Mouse (Mus musculus): Measurements from ENCODE around the gene Fshb.

Fshb gene

DNA sequence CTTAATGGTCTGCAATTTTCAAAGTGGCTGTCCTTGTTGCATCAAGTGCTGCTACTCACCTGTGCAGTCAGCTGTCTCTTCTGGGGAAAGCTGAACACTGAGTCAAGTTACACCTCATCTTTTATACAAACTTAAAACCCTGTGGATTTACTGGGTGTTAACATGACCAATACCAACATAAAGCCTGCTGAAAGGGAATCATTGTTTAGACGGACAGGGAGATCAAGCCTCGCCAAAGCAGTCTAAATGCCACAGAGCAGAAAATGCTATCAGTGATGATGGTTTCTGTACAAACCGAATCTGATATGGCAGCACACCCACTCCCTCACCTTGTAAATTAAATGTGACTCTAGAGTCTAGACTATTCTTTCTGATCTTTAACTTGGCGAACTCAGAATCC, at the start of gene Fshb:
TSS of gene Fshb (minus strand) at position 101 of the 400 bp plus-strand sequence.
- in situ Hi-C loops (cut with MboI; ENCODE audit: low pct_unique_long_range_greater_than_20kb in 1 of 2, low sequenced_read_pairs in 2 of 2, unreplicated experiment in 1 of 2) = no loop called here

DNA sequence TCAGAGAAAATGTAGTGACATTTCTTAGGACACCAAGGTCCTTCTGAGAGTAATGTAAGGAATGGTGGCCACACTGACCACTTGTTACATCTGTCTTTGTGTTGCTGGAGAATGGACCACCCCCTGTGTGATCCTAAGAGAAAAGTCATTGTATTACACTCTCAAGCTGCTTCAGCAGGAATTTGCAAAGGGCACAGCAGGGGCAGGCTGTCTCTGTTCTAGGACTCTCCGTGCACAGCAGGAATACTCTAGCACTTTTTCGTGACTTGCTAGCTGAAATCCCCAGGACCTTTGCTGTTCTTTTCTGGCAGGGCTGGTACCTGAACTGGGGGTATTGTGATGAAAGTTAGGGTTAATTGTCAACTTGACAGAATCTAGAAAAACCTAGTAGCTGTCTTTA, 24.8 kb upstream of the Fshb start:
- in situ Hi-C loops (cut with MboI; ENCODE audit: low pct_unique_long_range_greater_than_20kb in 1 of 2, low sequenced_read_pairs in 2 of 2, unreplicated experiment in 1 of 2) = no loop called here

DNA sequence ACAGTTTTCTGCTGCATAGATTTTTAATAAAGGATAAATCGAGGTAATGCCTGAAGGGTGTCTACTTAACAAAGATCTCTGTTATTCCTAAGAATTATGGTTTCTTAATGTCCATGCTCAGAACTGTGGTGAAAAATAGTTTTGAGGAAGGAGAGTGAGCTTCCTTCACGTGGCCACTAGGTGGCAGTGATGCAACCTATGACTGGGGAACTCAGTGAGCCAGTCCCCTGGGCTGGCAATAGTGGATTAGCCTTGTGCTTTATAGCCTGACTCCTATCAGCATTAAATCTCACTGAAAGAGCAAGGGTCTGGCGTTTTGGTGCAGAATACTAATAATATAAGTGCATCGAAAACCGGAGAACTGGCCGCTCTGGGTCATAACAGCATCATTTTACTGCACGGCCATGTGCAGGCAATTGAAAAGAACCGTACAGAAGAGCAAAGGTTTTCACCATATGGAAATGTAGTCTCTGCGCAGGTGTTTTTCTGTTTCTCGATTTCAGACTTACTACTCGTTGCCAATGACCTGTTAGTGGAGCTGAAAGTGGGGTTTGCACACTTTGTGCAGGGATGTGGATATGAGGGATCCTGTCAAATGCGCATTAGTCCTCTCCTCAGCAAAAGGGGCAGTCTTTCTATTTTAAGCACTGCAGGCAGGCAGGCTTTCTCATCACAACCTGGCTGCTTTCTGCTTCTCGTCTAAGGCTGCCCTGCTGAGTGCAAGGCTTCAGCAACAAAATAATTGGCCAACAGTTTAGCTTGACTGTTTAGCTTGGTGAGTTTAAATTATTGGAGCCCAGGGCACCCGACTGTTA, 23.8 kb upstream of the Fshb start:
- in situ Hi-C loops (cut with MboI; ENCODE audit: low pct_unique_long_range_greater_than_20kb in 1 of 2, low sequenced_read_pairs in 2 of 2, unreplicated experiment in 1 of 2) = no loop called here

DNA sequence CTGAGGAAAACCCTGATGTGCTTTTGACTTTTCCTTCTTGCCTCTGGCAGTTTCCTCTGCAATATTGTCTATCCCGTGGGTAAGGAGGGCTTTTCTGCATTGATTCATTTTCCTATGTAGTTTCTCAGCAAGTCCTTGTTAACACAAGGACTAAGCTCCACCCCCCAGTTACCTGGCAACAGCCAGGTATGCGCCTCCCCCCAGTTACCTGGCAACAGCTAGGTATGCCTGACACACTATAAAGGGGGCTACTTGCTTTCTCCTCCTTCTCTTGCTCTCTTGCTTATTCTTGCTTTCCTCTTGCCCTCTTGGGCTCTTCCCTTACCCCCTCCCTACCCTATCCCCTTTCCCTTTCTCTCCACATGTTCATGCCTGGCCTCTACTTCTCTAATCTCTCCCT, 3.8 kb upstream of the Fshb start:
- in situ Hi-C loops (cut with MboI; ENCODE audit: low pct_unique_long_range_greater_than_20kb in 1 of 2, low sequenced_read_pairs in 2 of 2, unreplicated experiment in 1 of 2) = no loop called here

DNA sequence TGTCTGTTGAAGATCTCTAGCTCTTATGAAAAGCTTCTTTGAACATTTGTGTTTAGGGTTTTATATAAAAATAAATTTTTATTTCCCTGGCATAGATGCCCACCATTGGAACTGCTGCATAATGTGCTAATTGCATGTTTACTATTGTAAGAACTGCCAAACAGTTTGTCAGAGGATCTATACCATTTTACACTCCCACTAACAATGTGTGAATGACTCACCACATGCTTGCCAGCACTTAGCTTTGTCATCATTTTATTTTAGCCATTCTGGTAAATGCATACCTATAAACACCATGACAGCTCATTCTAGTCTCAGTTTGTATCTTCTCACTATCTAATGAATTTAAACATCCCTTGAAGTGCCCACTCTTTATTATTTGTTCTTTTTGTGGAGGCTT, 13.5 kb downstream of the Fshb start:
- in situ Hi-C loops (cut with MboI; ENCODE audit: low pct_unique_long_range_greater_than_20kb in 1 of 2, low sequenced_read_pairs in 2 of 2, unreplicated experiment in 1 of 2) = no loop called here

DNA sequence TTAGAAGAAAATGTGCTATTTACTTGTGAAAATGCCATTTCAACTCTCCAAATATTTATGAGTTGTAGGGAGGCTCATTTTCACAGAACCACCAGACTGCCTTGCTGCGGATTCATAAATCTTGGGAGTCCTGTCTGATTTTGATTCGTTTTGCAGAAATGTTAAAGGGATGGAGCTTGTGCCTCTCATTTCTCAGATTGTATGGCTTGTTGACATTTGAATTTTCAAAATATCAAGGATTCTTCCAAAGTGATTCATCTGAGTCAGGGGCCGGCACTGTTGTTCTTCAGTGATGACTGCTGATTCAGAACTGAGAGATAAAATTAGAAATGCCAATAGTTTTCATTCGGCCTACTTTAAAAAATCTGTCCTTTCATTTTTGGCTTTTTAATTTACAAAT, 18.6 kb downstream of the Fshb start:
- in situ Hi-C loops (cut with MboI; ENCODE audit: low pct_unique_long_range_greater_than_20kb in 1 of 2, low sequenced_read_pairs in 2 of 2, unreplicated experiment in 1 of 2) = no loop called here

DNA sequence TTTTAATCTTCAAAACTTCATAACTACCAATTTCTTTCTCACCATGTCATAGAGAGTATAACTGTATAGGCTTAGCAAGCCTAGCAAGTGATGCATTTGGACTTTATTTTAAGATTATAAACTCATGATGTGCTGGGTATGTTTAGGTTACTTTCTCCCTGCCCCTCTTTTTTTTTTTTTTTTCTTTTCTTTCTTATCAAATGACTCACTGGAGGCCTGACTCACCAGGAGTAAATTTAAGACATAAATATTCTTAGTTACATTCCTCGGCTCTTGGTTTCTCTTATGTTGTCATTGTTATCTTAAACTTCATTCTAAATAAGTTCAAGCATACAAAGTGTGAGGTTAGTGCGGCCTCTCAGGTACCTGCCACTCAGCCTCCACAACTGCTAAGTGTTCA, 23.5 kb downstream of the Fshb start:
- in situ Hi-C loops (cut with MboI; ENCODE audit: low pct_unique_long_range_greater_than_20kb in 1 of 2, low sequenced_read_pairs in 2 of 2, unreplicated experiment in 1 of 2) = no loop called here

DNA sequence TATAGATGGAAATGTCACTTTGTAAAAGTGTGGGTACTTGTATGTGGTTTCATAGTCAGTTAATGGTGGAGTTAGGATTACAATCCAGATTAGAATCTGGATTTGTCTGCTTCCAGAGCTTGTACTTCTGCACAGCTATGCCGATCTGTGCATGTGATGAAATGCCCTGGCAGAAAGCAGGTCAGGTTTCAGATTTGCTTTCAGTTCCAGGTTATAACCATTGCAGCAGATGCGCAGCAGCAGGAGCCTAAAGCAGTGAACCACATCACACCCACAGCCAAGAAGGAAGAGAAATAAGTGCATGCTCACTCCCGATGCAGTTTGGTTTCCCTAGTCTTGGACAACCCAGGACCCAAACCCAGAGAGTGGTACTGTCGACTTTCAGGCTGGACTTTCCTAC, 34.8 kb downstream of the Fshb start:
- in situ Hi-C loops (cut with MboI; ENCODE audit: low pct_unique_long_range_greater_than_20kb in 1 of 2, low sequenced_read_pairs in 2 of 2, unreplicated experiment in 1 of 2) = no loop called here

DNA sequence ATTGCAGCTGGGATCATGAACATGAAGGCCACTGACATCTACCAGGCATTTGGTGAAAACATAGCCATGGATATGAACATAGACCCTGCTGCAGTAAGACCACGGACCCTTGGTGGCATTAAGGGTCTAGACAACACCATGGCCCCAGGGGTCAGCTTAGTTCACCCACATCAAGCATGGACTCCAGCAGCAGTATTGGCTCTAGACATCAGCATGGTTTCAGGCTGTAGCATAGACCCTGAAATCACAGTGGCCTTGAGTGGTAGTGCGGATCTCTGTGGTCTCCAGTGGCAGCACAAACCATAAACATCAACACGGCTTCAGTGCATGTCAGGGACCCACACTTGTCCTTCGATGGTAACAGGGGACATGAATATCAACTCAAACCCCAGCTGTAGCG, 36.7 kb downstream of the Fshb start:
- in situ Hi-C loops (cut with MboI; ENCODE audit: low pct_unique_long_range_greater_than_20kb in 1 of 2, low sequenced_read_pairs in 2 of 2, unreplicated experiment in 1 of 2) = no loop called here

DNA sequence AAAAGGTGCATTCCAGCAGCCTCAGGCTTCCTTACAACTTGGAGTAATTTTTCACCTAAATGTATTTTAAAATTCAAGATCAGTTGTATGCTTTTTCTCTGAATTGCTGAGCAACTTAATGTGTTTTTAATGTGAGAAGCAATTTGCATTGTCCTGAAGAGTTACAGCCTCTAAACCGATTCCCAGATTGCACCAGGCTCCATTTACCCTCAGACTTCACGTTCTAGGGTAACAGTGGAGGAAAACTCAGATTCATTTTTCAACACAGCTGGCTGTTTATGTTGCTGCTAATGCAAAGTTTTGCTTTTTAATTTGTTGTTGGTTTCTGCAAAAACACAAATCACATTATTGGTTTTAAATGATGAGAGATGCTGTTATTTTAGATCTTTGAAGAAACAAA, 40.1 kb downstream of the Fshb start:
- in situ Hi-C loops (cut with MboI; ENCODE audit: low pct_unique_long_range_greater_than_20kb in 1 of 2, low sequenced_read_pairs in 2 of 2, unreplicated experiment in 1 of 2) = no loop called here

DNA sequence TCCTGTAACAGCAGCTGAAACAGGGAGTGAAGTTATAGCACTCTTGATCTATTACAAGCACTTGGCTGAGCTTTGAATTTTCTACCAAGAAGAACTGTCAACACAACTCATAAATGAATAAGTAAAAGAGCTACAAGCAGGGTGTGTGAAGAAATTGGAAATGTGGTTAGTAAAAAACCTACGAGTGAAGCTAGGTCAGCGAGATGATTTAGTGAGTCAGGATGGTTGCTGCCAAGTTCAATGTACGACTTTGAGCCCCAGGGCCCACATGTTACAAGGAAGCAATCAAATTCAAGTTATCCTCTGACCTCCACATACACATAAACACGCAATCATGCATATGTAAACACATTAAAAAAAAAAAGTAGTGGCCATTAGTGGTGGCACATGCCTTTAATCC, 46.3 kb downstream of the Fshb start:
- in situ Hi-C loops (cut with MboI; ENCODE audit: low pct_unique_long_range_greater_than_20kb in 1 of 2, low sequenced_read_pairs in 2 of 2, unreplicated experiment in 1 of 2) = no loop called here

DNA sequence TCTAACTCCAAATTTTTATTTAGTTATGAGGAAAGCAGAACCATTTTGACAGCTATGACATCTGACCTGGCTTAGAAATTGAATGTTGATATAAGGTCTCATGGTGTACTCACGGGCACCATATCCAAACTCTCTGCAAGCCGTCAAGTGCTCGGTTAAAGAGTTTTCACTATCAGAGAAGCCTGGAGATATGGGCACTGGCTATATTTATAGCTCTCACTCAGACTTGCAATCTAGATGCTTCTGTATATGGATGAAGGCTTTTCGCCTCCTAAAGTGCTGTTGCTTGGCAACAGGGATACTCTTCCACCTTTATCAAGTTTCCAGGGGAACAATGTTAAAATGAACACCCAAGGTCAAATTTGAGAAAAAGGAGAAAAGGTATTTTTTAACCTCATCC, 47.1 kb downstream of the Fshb start:
- in situ Hi-C loops (cut with MboI; ENCODE audit: low pct_unique_long_range_greater_than_20kb in 1 of 2, low sequenced_read_pairs in 2 of 2, unreplicated experiment in 1 of 2) = no loop called here

DNA sequence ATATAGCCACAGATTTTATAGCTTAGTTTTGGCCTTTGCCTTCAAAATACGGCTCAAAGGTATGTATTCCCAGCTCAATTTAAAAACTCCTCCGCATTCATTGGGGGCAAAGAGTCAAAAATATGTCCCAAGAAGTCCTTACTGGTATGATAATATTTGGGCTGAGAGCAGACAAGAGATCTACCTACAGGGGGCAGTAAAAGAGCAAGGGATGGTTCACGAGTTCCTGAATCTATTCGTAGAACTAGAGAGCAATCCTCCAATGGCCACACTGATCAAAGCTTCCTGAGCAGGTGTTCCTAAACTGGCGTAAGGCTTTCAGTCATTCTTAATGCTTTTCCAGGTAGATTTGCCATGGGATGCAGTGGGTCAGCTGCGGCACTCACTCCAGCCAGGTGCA, 49.3 kb downstream of the Fshb start:
- in situ Hi-C loops (cut with MboI; ENCODE audit: low pct_unique_long_range_greater_than_20kb in 1 of 2, low sequenced_read_pairs in 2 of 2, unreplicated experiment in 1 of 2) = no loop called here

DNA sequence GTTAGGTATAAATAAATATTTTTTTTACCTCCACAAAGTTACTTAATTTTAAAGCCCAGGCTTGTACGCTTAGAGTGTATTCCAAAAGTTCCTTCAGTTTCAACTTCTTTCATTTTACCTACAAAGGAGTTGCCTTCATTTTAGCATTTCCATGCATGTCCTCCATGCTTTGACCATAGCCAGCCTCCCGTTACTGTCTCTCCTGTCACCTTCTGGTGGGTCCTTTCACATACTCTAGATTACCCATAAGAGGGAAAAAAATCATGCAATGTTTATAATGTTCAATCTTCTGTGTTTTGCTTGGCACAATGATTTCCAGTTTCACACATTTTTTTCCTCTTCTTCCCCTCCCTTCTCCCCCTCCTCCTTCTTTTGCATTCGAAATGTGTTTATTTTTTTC, 53.1 kb downstream of the Fshb start:
- in situ Hi-C loops (cut with MboI; ENCODE audit: low pct_unique_long_range_greater_than_20kb in 1 of 2, low sequenced_read_pairs in 2 of 2, unreplicated experiment in 1 of 2) = no loop called here

All from mouse embryonic stem cell (cell line).